Mouse (Mus musculus): Measurements from ENCODE around the gene Ptgfrn. TPM values are rescaled to one million over a fixed set of nuclear protein-coding genes. Genes with fewer than 3 reads are reported as not detected.

The Ptgfrn gene
- polyA plus RNA-seq, 1 experiment from 2014 or later: 2.0 TPM

DNA sequence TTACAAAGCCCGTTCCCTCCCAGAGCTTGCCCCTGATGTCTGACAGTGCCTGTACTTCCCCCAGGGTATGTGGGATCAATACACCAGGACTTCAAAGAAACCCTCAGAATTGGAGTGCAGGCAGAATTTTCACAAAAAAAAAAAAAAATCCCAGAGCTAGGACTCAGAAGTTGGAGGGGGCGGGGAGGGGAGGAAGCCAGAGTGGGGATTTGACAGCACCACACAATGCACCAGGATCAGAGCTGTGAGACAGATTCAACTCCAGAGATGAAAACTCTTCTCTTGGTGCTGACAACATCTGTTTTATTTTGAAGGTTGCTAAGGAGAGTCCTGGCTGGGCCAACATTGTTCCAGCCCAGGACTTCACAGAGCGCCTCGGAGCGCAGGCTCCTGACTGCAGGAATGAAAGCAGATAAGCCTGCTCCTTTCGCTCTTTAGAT, 39.3 kb downstream of the Ptgfrn start:
- DNase-seq (ENCODE audit: low spot score): peak; percentile 8
- H3K9me3 ChIP-seq: no peaks in the 10 kb centered on the region
- WGBS: 45% methylated on average over 6 of the region's 6 CpGs
- H3K27me3 ChIP-seq (ENCODE audit: insufficient read depth, poor library complexity, severe bottlenecking): no peaks in the 10 kb centered on the region
- no peak overlapping the region for H3K4me3 ChIP-seq
- H3K27ac ChIP-seq: peak overlapping the region; percentile 62; the same call in 1 of the 2 replicates
- peaks cover 43% of the 10 kb centered on the region for H3K4me1 ChIP-seq (replicated peaks)
- peaks cover 23% of the 10 kb centered on the region for H3K36me3 ChIP-seq

- H3K4me1 ChIP-seq (replicated peaks): peaks cover 43% of the 10 kb centered on the region
- no peaks in the 10 kb centered on the region for H3K27me3 ChIP-seq (ENCODE audit: insufficient read depth, poor library complexity, severe bottlenecking)
- H3K27ac ChIP-seq: peak overlapping the region; percentile 62
- no peak overlapping the region for H3K4me3 ChIP-seq
- H3K36me3 ChIP-seq: peaks cover 18% of the 10 kb centered on the region
- no peaks in the 10 kb centered on the region for H3K9me3 ChIP-seq
- WGBS: 58% methylated on average over 10 of the region's 10 CpGs
- no peak for DNase-seq (ENCODE audit: low spot score)
Observed at GRCm38 (mm10) chr3:101070230-101070795, 39.8 kb downstream of the Ptgfrn start.

- H3K4me3 ChIP-seq: no peak overlapping the region
- DNase-seq (ENCODE audit: low spot score): no peak
- H3K27me3 ChIP-seq (ENCODE audit: insufficient read depth, poor library complexity, severe bottlenecking): no peaks in the 10 kb centered on the region
- H3K4me1 ChIP-seq (replicated peaks): peaks cover 43% of the 10 kb centered on the region
- 71% methylated on average over 5 of the region's 5 CpGs for WGBS
- H3K36me3 ChIP-seq: peaks cover 10% of the 10 kb centered on the region
- no peak overlapping the region for H3K27ac ChIP-seq
- H3K9me3 ChIP-seq: no peaks in the 10 kb centered on the region
Observed at GRCm38 (mm10) chr3:101068701-101069100, 41.4 kb downstream of the Ptgfrn start.

DNA sequence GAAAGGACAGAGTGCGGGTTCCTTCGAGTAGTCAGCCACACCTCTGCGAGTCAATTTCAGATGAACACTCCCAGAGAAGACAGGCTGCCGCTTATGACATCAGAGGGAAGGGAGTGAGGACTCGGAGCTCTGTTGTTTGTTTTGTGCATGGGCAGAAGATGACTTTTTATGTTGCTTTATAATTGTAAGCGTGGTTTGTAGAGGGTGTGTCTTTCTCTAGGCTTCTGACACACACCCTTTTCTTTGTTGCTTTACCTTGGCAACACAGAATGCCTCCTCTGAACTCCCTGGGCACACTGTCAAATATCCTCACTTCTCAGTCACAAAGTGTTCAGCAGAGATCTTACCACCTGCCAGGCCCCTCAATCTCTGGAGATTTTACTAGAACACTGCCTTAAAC, 43.9 kb downstream of the Ptgfrn start:
- H3K36me3 ChIP-seq: 0 out of 2 replicates have a peak, but pooled peaks cover 9% of the 10 kb centered on the region
- DNase-seq (ENCODE audit: low spot score): no peak
- peaks cover 29% of the 10 kb centered on the region for H3K4me1 ChIP-seq (replicated peaks)
- no peak overlapping the region for H3K27ac ChIP-seq
- no peaks in the 10 kb centered on the region for H3K9me3 ChIP-seq
- no peaks in the 10 kb centered on the region for H3K27me3 ChIP-seq (ENCODE audit: insufficient read depth, poor library complexity, severe bottlenecking)
- H3K4me3 ChIP-seq: no peak overlapping the region
- WGBS: 85% methylated on average over 6 of the region's 6 CpGs

DNA sequence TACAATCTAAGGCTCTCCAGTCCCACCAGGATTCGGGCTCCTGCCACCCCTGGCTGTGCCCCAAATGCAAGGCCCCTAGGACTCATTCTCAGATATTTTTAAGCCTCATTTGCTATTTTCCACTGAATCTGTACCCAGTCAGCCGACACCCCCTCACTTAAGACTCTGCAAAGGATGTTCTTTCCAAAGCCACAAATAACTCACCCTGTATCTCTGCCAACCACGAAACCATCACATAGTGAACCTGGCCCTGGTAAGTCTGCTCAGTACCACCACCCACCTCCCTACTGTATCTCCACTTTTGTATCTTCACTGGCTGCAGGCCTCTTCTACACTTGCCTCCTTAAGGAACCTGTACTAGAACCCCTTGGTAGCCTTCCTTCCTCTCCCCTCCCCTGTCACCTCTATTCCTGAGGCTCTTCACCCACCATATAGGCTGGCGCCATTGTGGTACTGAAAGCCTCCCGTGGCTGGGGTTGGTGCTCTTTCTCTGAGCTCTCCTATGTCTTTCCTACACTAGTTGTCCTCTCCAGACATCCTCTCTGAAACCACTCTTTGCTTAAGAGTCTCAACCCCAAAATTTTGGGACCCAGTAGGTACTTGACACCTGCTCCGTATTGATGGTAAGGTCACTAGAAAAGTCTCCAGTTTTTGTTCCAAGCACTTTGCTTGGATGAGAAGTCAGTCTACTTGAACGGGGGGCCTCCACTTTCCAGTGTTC, 48.1 kb downstream of the Ptgfrn start:
- 89% methylated on average over 7 of the region's 7 CpGs for WGBS
- 0 out of 2 replicates have a peak, but pooled peaks cover 3% of the 10 kb centered on the region for H3K4me1 ChIP-seq (replicated peaks)
- H3K27me3 ChIP-seq (ENCODE audit: insufficient read depth, poor library complexity, severe bottlenecking): no peaks in the 10 kb centered on the region
- H3K9me3 ChIP-seq: no peaks in the 10 kb centered on the region
- no peak overlapping the region for H3K4me3 ChIP-seq
- DNase-seq (ENCODE audit: low spot score): no peak
- H3K27ac ChIP-seq: no peak overlapping the region
- H3K36me3 ChIP-seq: peaks cover 29% of the 10 kb centered on the region

GRCm38 (mm10) chr3:101059214-101059613, 50.9 kb downstream of the Ptgfrn start:
- H3K36me3 ChIP-seq: peaks cover 50% of the 10 kb centered on the region
- H3K4me3 ChIP-seq: no peak overlapping the region
- H3K4me1 ChIP-seq (replicated peaks): no peaks in the 10 kb centered on the region
- no peak for DNase-seq (ENCODE audit: low spot score)
- 93% methylated on average over 4 of the region's 4 CpGs for WGBS
- no peak overlapping the region for H3K27ac ChIP-seq
- no peaks in the 10 kb centered on the region for H3K9me3 ChIP-seq
- no peaks in the 10 kb centered on the region for H3K27me3 ChIP-seq (ENCODE audit: insufficient read depth, poor library complexity, severe bottlenecking)

DNA sequence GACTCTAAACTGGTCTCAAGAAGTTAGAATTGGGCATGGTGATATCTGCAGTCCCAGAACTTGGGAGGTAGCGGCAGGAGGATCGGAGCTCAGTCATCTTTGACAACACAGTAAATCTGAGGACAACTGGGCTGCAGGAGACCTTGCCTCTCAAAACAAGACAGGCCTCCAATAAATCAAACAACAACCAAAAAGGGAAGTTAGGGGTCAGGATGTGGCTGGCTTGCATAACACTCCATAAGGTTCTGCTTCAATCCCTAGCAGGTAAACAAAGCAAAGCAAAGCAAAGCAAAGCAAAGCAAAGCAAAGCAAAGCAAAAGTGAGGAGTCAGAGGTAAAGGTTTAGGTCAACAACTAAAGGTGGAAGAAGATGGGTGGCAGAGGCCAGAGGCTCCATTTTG, 51.9 kb downstream of the Ptgfrn start:
- no peak overlapping the region for H3K4me3 ChIP-seq
- H3K9me3 ChIP-seq: no peaks in the 10 kb centered on the region
- H3K27ac ChIP-seq: no peak overlapping the region
- H3K4me1 ChIP-seq (replicated peaks): no peaks in the 10 kb centered on the region
- H3K36me3 ChIP-seq: peaks cover 49% of the 10 kb centered on the region
- no peaks in the 10 kb centered on the region for H3K27me3 ChIP-seq (ENCODE audit: insufficient read depth, poor library complexity, severe bottlenecking)
- DNase-seq (ENCODE audit: low spot score): no peak
- WGBS: 89% methylated on average over 2 of the region's 2 CpGs

GRCm38 (mm10) chr3:101055216-101055615, 54.9 kb downstream of the Ptgfrn start:
- DNase-seq (ENCODE audit: low spot score): no peak
- H3K36me3 ChIP-seq: peaks cover 33% of the 10 kb centered on the region
- no peaks in the 10 kb centered on the region for H3K27me3 ChIP-seq (ENCODE audit: insufficient read depth, poor library complexity, severe bottlenecking)
- 90% methylated on average over 8 of the region's 8 CpGs for WGBS
- no peak overlapping the region for H3K27ac ChIP-seq
- H3K4me1 ChIP-seq (replicated peaks): no peaks in the 10 kb centered on the region
- H3K9me3 ChIP-seq: no peaks in the 10 kb centered on the region
- H3K4me3 ChIP-seq: no peak overlapping the region

- no peaks in the 10 kb centered on the region for H3K4me1 ChIP-seq (replicated peaks)
- H3K4me3 ChIP-seq: no peak overlapping the region
- DNase-seq (ENCODE audit: low spot score): no peak
- 83% methylated on average over 4 of the region's 4 CpGs for WGBS
- no peak overlapping the region for H3K27ac ChIP-seq
- no peaks in the 10 kb centered on the region for H3K9me3 ChIP-seq
- H3K36me3 ChIP-seq: peaks cover 40% of the 10 kb centered on the region
- H3K27me3 ChIP-seq (ENCODE audit: insufficient read depth, poor library complexity, severe bottlenecking): no peaks in the 10 kb centered on the region
Observed at GRCm38 (mm10) chr3:101051601-101052000, 58.5 kb downstream of the Ptgfrn start.

GRCm38 (mm10) chr3:101049997-101050396, 60.1 kb downstream of the Ptgfrn start:
- H3K4me1 ChIP-seq (replicated peaks): no peaks in the 10 kb centered on the region
- H3K4me3 ChIP-seq: no peak overlapping the region
- H3K27ac ChIP-seq: no peak overlapping the region
- WGBS: 81% methylated on average over 9 of the region's 9 CpGs
- DNase-seq (ENCODE audit: low spot score): no peak
- H3K9me3 ChIP-seq: no peaks in the 10 kb centered on the region
- peaks cover 33% of the 10 kb centered on the region for H3K36me3 ChIP-seq
- no peaks in the 10 kb centered on the region for H3K27me3 ChIP-seq (ENCODE audit: insufficient read depth, poor library complexity, severe bottlenecking)

DNA sequence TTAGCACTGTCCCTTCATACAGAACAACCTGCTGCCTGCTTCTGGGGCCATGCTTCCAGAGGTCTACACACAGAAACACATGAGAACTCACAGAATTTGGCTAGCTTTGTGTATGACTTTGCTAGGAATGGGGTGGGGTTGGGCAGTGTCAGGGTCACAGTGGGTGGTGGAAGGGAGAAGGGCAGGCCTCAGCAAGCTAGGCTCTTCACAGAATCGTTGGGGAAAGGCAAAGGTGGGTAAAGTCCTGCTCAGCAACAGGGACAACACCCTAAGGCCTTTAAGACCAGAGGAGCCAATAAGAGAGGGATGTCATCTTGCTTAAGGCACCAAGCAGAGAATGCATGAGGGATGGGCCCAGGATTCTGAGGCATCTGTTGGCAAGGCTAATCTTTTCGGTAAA, 61.3 kb downstream of the Ptgfrn start:
- Histone ChIP-seq H3K27ac (no peak overlapping the region), H3K4me1 (replicated peaks) (no peaks in the 10 kb centered on the region), H3K9me3 (no peaks in the 10 kb centered on the region), H3K36me3 (peaks cover 32% of the 10 kb centered on the region), H3K4me3 (no peak overlapping the region), H3K27me3 (ENCODE audit: insufficient read depth, poor library complexity, severe bottlenecking) (no peaks in the 10 kb centered on the region)
- 78% methylated on average over 2 of the region's 2 CpGs for WGBS
- no peak for DNase-seq (ENCODE audit: low spot score)

DNA sequence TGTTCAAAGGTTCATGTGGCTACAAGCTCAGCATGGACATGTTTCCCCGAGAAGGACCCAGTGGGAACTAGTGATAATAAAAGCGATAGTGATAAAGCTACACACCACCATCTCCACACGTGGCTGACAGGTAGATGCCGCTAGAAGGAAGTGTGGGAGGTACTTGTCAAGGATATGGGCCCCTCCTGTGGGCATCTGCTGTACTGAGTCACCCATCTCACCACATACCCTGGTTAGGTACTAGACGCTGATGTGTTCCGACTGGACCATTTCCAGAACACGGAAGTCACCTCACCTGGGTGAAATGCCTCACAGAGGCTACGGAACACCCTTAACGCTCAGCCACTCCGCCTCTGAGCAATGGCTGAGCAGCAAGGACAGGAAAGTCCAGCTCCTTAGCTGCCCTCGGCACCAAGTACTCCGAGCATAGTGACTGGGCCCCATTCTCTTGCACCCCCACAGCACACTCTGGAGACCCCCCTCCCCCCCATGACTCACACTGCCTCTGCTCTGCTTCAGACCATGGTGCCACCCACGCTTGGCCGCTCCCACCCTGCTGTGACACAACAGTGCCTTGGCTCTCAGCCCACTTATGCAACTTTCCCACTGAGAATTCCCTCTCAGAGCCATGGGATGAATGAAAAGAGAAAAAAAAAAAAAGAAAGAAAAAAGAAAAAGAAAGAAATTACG, 62.3 kb downstream of the Ptgfrn start:
- Histone ChIP-seq H3K4me3 (no peak overlapping the region), H3K4me1 (replicated peaks) (no peaks in the 10 kb centered on the region), H3K27ac (0 out of 2 replicates have a peak overlapping the region, but pooled peaks have one; percentile 5), H3K36me3 (peaks cover 41% of the 10 kb centered on the region), H3K9me3 (no peaks in the 10 kb centered on the region), H3K27me3 (ENCODE audit: insufficient read depth, poor library complexity, severe bottlenecking) (no peaks in the 10 kb centered on the region)
- no peak for DNase-seq (ENCODE audit: low spot score)
- 84% methylated on average over 15 of the region's 15 CpGs for WGBS

DNA sequence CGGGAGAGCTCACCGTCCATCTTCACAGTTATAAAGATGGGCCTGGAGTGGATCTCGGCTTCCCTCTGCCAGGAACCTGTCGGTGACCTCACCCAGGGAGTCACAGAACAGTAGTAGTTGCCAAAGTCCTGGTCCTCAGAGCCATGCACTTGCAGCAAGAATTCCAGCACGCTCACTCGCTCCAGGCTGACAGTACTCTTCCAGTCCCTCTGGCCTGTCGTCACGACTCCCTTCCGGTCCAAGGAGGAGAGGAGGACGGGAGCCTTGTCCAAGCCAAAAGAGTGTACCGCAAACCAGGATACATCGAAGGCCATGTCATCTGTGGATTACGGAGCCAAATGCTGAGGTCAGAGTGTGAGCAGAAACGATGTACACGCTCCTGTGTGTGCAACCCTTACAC, 64.6 kb downstream of the Ptgfrn start:
- no peak overlapping the region for H3K27ac ChIP-seq
- H3K4me3 ChIP-seq: no peak overlapping the region
- H3K27me3 ChIP-seq (ENCODE audit: insufficient read depth, poor library complexity, severe bottlenecking): no peaks in the 10 kb centered on the region
- H3K36me3 ChIP-seq: peaks cover 54% of the 10 kb centered on the region
- 0 out of 2 replicates have a peak, but pooled peaks cover 3% of the 10 kb centered on the region for H3K4me1 ChIP-seq (replicated peaks)
- WGBS: 96% methylated on average over 15 of the region's 15 CpGs
- DNase-seq (ENCODE audit: low spot score): no peak
- H3K9me3 ChIP-seq: no peaks in the 10 kb centered on the region

All from hindbrain, embryonic 10.5 days (tissue).